Mouse (Mus musculus) stomach, embryonic 16.5 days (tissue): ENCODE results near the gene Timm50. TPM values are rescaled to one million over a fixed set of nuclear protein-coding genes. Genes with fewer than 3 reads are reported as not detected.

Experiments used
- ATAC-seq: fragments of 200-750 bp; cut with Nextera tagmentation; 2 replicates; pipeline ENCODE4 v1.8.0; 2017; ENCODE audit warnings: moderate number of reproducible peaks, moderate TSS enrichment; ENCODE audit not compliant: insufficient read depth, low FRiP score
- H3K27ac ChIP-seq: fragments of 300-500 bp; sonication (generic); 2 replicates; pipeline ENCODE4 v1.5.1; 2014; ENCODE audit warnings: low read length
- H3K27me3 ChIP-seq: fragments of 300-500 bp; sonication (generic); 2 replicates; pipeline ENCODE4 v1.6.1; 2014; ENCODE audit warnings: low read length, control low read depth, mixed read lengths; ENCODE audit not compliant: control insufficient read depth, insufficient read depth
- H3K36me3 ChIP-seq: fragments of 300-500 bp; sonication (generic); 2 replicates; pipeline ENCODE4 v1.6.1; 2014; ENCODE audit warnings: low read length; ENCODE audit not compliant: control insufficient read depth, insufficient read depth
- H3K4me1 ChIP-seq: fragments of 300-500 bp; sonication (generic); 2 replicates; pipeline ENCODE4 v1.6.1; 2014; ENCODE audit warnings: low read length, control low read depth, mixed read lengths; ENCODE audit not compliant: control insufficient read depth, insufficient read depth
- H3K4me2 ChIP-seq: fragments of 300-500 bp; sonication (generic); 2 replicates; pipeline ENCODE4 v1.6.1; 2014; ENCODE audit warnings: low read depth, low read length, mixed read lengths
- H3K4me3 ChIP-seq: fragments of 300-500 bp; sonication (generic); replicated peaks from 2 replicates; pipeline ENCODE4 v1.5.1; 2014; ENCODE audit warnings: mild to moderate bottlenecking, low read length
- H3K9ac ChIP-seq: fragments of 300-500 bp; sonication (generic); 2 replicates; pipeline ENCODE4 v1.6.1; 2014; ENCODE audit warnings: low read length
- H3K9me3 ChIP-seq: fragments of 300-500 bp; sonication (generic); replicated peaks from 2 replicates; pipeline ENCODE4 v1.6.1; 2016; ENCODE audit warnings: low read length, control low read depth; ENCODE audit not compliant: control insufficient read depth
- WGBS: fragments of 180-500 bp; shearing (Covaris S2); extraction: QIAGEN DNeasy Blood & Tissue Kit; methylation state at CpG from one replicate; pipeline ENCODE4 v1.1.7; 2014; 5-methylcytosine and 5-hydroxymethylcytosine counted together
- polyA plus RNA-seq: library from polyadenylated mRNA; unstranded; fragments of >200 nt; fragmentation: Nextera tagmentation; extraction: Ambion mirVana; gene quantifications from 2 replicates; pipeline ENCODE4 v1.2.1, GENCODE M21; 2015

Gene Timm50
- polyA plus RNA-seq, 1 experiment from 2014 or later = 116 TPM

- peak within 1 kb of the TSS; percentile 90 for H3K27ac ChIP-seq
- H3K4me1 ChIP-seq = peaks cover 10% of the 10 kb centered on the region
- peak within 1 kb of the TSS; percentile 99 for H3K4me3 ChIP-seq
- no peaks in the 10 kb centered on the region for H3K36me3 ChIP-seq
- peak; percentile 99 for ATAC-seq
- no peaks in the 10 kb centered on the region for H3K9me3 ChIP-seq
- H3K4me2 ChIP-seq = peak within 1 kb of the TSS; percentile 90
- WGBS = under 1% methylated on average over 77 of the region's 77 CpGs
- peak within 1 kb of the TSS; percentile 98 for H3K9ac ChIP-seq
- no peaks in the 10 kb centered on the region for H3K27me3 ChIP-seq
Observed at GRCm38 (mm10) chr7:28338108-28338998, 26.5 kb upstream of the Timm50 start, which contains the start of gene Supt5. Gene Supt5, minus strand, starts transcription at chr7:28338746.

DNA sequence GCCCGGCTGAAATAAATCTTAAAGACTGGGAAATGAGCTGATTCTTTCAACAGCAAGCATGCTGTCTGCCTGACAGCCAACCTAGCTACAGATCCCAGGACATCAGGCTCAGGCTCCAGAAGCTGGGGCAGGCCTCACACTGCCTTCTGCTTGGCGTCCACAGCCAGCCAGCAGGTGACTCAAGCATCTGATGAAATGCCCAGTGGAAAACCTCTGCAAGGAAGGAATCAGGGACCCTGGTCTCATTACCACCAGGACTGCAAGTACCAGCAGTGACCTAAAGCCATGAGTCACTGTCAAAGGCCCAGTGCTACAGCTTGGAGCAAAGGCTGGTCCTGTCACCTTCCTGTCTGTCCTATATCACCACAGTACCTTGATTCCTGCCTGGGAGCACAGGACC, 23.6 kb upstream of the Timm50 start:
- Histone ChIP-seq H3K4me1 (peaks cover 10% of the 10 kb centered on the region), H3K27ac (no peak overlapping the region), H3K36me3 (peaks cover under 1% of the 10 kb centered on the region; the same call in 1 of the 2 replicates), H3K4me2 (no peak overlapping the region), H3K9me3 (no peaks in the 10 kb centered on the region), H3K9ac (no peak overlapping the region), H3K4me3 (no peak overlapping the region), H3K27me3 (no peaks in the 10 kb centered on the region)
- 82% methylated on average over 2 of the region's 2 CpGs for WGBS
- ATAC-seq = no peak

DNA sequence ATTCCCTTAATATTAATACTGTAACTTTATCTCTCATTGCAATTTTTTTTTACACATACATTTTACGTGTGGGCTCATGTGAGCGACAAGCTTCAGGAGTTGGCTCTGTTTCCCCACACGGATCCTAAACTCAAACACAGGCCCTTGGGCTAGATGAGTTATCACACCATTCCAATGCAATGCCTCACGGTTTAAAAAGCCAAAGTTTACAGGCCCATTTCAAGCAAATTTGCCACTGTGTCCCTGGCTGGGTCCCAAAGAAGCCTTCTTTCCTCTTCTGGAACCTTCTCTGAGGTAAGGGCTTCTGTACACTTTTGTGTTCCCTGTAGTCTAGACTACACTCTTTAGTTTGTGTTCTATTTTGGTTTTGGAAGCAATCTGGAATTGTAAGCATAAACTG, 22.7 kb upstream of the Timm50 start:
- no peak overlapping the region for H3K27ac ChIP-seq
- peaks cover 6% of the 10 kb centered on the region; the same call in 1 of the 2 replicates for H3K36me3 ChIP-seq
- H3K9me3 ChIP-seq = no peaks in the 10 kb centered on the region
- WGBS = 83% methylated on average over 4 of the region's 4 CpGs
- no peak overlapping the region for H3K9ac ChIP-seq
- ATAC-seq = no peak
- no peaks in the 10 kb centered on the region for H3K27me3 ChIP-seq
- H3K4me2 ChIP-seq = no peak overlapping the region
- peaks cover 10% of the 10 kb centered on the region for H3K4me1 ChIP-seq
- H3K4me3 ChIP-seq = no peak overlapping the region

DNA sequence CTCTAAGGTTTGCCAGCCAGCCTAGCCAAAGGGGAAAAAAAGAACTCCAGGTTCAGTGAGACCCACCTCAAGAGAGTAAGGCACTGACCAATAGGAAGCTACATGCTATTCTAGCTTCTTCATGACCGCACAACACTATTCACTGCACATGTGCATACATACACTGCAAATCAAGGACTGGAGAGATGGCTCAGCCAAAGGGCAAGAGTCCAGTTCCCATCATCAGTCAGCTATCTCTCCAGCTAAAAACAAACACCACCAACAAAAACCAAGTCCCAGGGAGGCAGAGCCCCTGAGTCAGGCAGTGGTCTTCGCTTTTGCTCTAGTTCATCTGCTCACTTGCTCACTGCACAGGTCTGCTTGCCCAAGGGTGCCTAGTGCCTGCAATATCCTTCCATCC, 16.4 kb upstream of the Timm50 start:
- peaks cover 34% of the 10 kb centered on the region for H3K36me3 ChIP-seq
- no peak for ATAC-seq
- H3K9me3 ChIP-seq = no peaks in the 10 kb centered on the region
- no peaks in the 10 kb centered on the region for H3K4me1 ChIP-seq
- no peak overlapping the region for H3K9ac ChIP-seq
- H3K27me3 ChIP-seq = no peaks in the 10 kb centered on the region
- H3K4me2 ChIP-seq = no peak overlapping the region
- 90% methylated on average over 2 of the region's 2 CpGs for WGBS
- no peak overlapping the region for H3K4me3 ChIP-seq
- no peak overlapping the region for H3K27ac ChIP-seq

DNA sequence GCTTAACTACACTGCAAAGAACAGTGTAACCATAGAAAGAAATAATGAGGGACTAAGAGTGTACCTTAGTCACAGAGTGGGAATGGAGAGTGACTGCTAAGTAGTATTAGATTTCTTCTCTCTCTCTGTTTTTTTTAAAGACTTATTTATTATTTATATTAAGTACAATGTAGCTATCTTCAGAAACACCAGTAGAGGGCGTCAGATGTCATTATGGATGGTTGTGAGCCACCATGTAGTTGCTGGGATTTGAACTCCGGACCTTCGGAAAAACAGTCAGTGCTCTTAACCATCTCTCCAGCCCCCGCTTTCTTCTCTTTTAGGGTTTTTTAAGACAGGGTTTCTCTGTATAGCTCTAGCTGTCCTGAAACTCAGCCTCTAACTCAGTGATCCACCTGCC, 14.6 kb upstream of the Timm50 start:
- H3K4me3 ChIP-seq = no peak overlapping the region
- H3K9ac ChIP-seq = no peak overlapping the region
- peaks cover 50% of the 10 kb centered on the region for H3K36me3 ChIP-seq
- H3K27me3 ChIP-seq = no peaks in the 10 kb centered on the region
- no peak for ATAC-seq
- no peak overlapping the region for H3K4me2 ChIP-seq
- no peaks in the 10 kb centered on the region for H3K9me3 ChIP-seq
- WGBS = 87% methylated on average over 4 of the region's 4 CpGs
- no peak overlapping the region for H3K27ac ChIP-seq
- H3K4me1 ChIP-seq = no peaks in the 10 kb centered on the region

GRCm38 (mm10) chr7:28325293-28325692, 13.4 kb upstream of the Timm50 start:
- 91% methylated on average over 8 of the region's 8 CpGs for WGBS
- Histone ChIP-seq H3K4me2 (no peak overlapping the region), H3K36me3 (peaks cover 49% of the 10 kb centered on the region), H3K4me1 (no peaks in the 10 kb centered on the region), H3K9me3 (no peaks in the 10 kb centered on the region), H3K4me3 (no peak overlapping the region), H3K27me3 (no peaks in the 10 kb centered on the region), H3K27ac (no peak overlapping the region), H3K9ac (no peak overlapping the region)
- no peak for ATAC-seq

DNA sequence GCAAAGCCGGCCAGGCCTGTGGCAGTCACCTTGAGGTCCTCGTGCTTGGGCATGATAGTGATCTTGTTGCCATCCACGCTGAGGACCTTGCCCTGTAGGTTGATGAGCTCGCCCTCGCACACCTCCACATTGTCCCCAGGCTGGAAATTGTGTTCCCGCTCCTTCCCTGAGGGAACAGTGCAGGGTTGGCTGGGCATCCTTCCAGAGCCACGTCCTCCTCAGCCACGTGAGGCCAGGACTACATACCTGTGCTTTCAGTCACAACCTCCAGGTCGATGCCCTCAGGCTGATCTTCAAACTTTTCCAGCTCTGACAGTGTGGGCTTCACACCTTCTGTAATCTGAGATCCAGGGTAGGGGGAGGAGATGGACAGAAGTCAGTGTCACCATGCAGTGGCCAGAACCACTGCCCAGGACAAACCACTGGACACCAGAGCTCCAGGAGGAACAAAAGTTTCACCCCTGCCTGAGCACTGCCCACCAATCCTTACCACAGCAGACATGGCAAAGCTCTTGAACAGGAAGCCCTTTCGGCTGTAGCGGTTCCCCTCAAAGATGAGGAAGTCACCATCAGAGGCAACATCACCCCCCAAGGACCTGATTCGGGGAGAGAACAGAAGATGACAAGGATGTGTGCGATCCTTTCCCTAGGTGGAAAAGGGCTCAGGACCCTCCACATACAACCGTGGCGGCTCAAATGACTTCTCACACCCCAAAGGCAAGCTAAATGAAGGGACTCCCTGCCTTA, 10.3 kb upstream of the Timm50 start:
- 89% methylated on average over 15 of the region's 15 CpGs for WGBS
- Histone ChIP-seq H3K27me3 (no peaks in the 10 kb centered on the region), H3K4me3 (no peak overlapping the region), H3K27ac (no peak overlapping the region), H3K4me2 (no peak overlapping the region), H3K9me3 (no peaks in the 10 kb centered on the region), H3K36me3 (peaks cover 56% of the 10 kb centered on the region), H3K9ac (no peak overlapping the region), H3K4me1 (no peaks in the 10 kb centered on the region)
- ATAC-seq = no peak

- no peak overlapping the region for H3K4me3 ChIP-seq
- no peaks in the 10 kb centered on the region for H3K4me1 ChIP-seq
- H3K36me3 ChIP-seq = peaks cover 61% of the 10 kb centered on the region
- 93% methylated on average over 17 of the region's 17 CpGs for WGBS
- ATAC-seq = no peak
- H3K27ac ChIP-seq = no peak overlapping the region
- no peak overlapping the region for H3K4me2 ChIP-seq
- no peaks in the 10 kb centered on the region for H3K27me3 ChIP-seq
- H3K9ac ChIP-seq = no peak overlapping the region
- H3K9me3 ChIP-seq = no peaks in the 10 kb centered on the region
Observed at GRCm38 (mm10) chr7:28318714-28319113, 6.8 kb upstream of the Timm50 start.

DNA sequence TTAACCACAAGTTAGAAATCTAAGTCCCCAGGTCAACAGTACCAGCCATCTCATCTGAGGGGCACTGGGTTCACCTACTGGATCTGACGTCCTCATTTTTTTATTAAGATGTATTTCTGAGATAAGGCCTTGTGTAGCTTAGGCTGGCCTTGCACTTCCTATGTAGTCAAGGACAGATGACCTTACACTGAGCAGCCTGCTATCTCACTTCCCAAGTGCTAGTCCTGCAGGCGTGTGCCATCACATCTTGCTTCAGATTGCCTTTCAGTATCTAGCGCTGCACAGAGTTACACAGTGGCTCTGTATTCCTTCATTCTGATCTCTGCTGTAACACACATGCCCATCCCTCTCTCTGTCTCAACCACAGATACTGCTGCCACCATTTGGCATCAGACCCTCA, 6.2 kb upstream of the Timm50 start:
- no peaks in the 10 kb centered on the region for H3K9me3 ChIP-seq
- no peak overlapping the region for H3K4me2 ChIP-seq
- H3K4me1 ChIP-seq = no peaks in the 10 kb centered on the region
- ATAC-seq = no peak
- H3K27me3 ChIP-seq = no peaks in the 10 kb centered on the region
- H3K4me3 ChIP-seq = no peak overlapping the region
- H3K27ac ChIP-seq = no peak overlapping the region
- H3K9ac ChIP-seq = no peak overlapping the region
- 88% methylated on average over 3 of the region's 3 CpGs for WGBS
- peaks cover 57% of the 10 kb centered on the region for H3K36me3 ChIP-seq
